Mouse (Mus musculus): ENCODE measurements at regions not wholly inside any gene's neighbourhood (a gene's known extent, or its start where the extent isn't known, plus 50 kb on each side); places are given as distances from the start of the nearest gene placed in this dataset.

- no peak for TF ChIP-seq CTCF (IDR thresholded peaks at IDR 0.05; ENCODE audit: insufficient read depth, low read depth, low read length)
- no peak for TF ChIP-seq POLR2A (IDR thresholded peaks at IDR 0.05; ENCODE audit: insufficient read depth, low read depth, low read length)
These were observed 125.6 kb upstream of the Parp11 start for GRCm38 (mm10) chr6:127321031-127321430.
